Mouse (Mus musculus): Measurements from ENCODE around the gene Rufy1.

DNA sequence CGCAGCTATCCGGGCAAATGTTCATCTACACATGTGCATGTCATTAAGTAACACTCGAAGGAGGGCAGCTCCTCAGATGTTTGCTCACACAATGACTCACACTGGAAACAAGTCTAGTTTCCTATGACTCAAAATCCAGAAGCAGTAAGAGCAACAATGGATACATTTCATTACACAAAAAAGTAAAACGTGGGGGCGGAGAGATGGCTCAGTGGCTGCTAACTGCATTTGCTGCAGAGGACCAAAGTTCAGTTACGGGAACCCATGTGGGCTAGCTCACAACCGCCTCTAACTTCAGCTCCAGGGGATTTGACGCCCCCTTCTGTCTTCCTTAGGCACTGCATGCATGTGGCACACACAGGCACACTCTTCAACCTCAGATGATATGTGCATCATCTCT, 8.9 kb upstream of the Rufy1 start:
- TF ChIP-seq CTCF (IDR thresholded peaks at IDR 0.05; ENCODE audit: low read depth) (peak; percentile 65), EP300 (IDR thresholded peaks at IDR 0.05; ENCODE audit: low read depth) (no peak)

All from liver, embryonic 14.5 days (tissue).